Mouse (Mus musculus) skeletal muscle tissue, adult 2 months (tissue): ENCODE data around the gene Kntc1.

Source experiments
- DNase-seq: peaks from one replicate; pipeline ENCODE4 v3.0.0-alpha.2; 2012; ENCODE audit warnings: low read depth, low spot score

Kntc1 gene

GRCm38 (mm10) chr5:123808541-123808940 lies 59.0 kb downstream of the Kntc1 start:
- no peak for DNase-seq

- DNase-seq, result no peak
These were observed 59.6 kb downstream of the Kntc1 start for GRCm38 (mm10) chr5:123809156-123809555.

DNA sequence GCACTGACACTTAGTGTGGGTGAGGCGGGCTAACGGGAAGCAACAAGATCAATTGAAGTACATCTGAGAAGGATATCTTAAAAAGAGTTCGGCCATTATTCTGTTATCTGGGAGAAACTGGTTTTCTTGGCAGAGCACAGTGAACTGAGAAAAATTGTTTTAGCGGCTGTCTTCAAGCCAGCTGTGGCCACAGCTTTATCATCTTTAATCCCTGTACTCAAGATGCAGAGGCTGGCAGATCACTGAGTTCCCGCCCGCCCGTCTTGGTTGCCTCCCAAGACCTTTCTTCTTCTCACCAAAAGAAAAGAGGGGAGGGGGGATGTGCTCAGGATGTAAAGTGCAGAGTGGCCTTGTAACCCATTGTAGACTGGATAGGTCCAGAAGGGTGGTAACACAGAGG lies 67.4 kb downstream of the Kntc1 start:
- no peak for DNase-seq

GRCm38 (mm10) chr5:123818941-123819577 lies 69.5 kb downstream of the Kntc1 start:
- peak; percentile 48 for DNase-seq

GRCm38 (mm10) chr5:123820501-123821263 lies 71.2 kb downstream of the Kntc1 start:
- no peak for DNase-seq

DNA sequence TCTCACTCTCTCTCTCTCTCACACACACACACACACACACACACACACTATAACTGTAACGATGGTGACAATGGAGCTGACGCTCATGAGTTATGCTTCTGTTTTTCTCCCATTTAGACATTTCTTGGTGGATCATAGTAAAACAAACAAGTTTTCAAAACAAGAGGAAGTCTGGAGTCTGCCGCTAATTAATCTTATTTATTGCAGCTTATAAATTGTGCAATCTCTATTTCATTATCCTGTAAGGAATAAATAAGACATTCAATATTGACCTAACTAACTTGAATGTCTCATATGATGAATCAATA lies 71.7 kb downstream of the Kntc1 start:
- DNase-seq, result no peak

- DNase-seq, result no peak
These were observed 73.2 kb downstream of the Kntc1 start for GRCm38 (mm10) chr5:123822706-123823105.

DNA sequence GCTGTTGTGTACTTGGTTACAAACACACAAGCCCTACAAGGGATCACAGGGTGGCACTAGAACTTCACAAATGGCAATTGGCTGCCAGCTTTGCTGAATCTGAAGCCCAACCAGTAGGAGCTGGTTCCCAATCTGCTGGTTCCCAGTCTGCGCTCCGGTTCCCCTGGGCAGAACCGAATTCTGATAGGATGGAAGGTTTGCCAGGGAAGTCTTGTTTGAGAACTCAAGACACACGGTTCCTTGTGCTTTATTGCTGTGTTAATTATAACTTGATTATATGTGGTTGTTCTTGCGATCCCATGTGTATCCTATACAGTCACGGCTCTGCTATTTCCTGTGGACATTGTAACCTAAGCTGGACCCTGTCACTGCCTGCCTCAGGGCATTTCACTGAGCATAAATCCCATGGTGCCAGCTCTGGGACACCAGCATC lies 78.2 kb downstream of the Kntc1 start:
- peak; percentile 26 for DNase-seq

- no peak for DNase-seq
These were observed 82.8 kb downstream of the Kntc1 start for GRCm38 (mm10) chr5:123832309-123832708.

DNA sequence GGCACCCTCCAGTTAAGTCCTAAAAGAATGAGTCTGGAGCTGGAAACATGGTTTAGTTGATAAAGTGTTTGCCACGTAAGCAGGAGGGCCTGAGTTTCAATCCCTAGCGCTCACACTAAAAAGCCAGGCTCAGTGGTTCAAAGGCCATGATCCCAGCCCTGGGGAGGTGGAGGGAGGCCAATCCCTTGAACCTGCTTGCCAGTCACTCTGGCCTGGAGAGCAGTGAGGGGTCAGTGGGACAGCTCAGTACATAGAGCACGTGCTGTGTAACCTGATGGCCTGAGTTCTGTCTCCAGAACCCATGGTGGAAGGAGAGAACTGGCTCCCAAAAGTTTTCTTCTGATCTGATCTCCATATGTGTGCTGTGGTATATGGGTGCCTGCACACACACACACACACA lies 85.3 kb downstream of the Kntc1 start:
- no peak for DNase-seq

DNA sequence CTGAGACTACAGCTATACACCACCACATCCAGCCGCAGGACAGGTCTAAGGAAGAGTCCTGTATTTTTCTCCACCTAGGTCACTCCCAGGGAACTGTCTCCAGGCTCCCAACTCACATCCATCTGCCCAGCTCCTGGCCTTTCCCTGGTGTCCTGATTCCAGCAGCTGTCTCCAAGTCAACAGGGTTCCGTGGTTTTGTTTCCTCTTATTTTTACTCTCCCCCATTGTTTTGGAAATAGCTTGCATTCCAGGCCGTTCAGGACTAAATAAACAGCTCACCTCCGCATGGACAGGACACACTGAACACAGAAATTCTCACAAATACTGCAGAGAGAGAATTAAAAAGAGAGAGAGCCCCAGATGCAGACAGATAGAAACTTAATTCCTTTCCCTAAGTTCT lies 87.9 kb downstream of the Kntc1 start:
- no peak for DNase-seq

GRCm38 (mm10) chr5:123842221-123842934 lies 92.9 kb downstream of the Kntc1 start:
- DNase-seq, result no peak

- no peak for DNase-seq
These were observed 93.4 kb downstream of the Kntc1 start for GRCm38 (mm10) chr5:123842935-123843282.

DNA sequence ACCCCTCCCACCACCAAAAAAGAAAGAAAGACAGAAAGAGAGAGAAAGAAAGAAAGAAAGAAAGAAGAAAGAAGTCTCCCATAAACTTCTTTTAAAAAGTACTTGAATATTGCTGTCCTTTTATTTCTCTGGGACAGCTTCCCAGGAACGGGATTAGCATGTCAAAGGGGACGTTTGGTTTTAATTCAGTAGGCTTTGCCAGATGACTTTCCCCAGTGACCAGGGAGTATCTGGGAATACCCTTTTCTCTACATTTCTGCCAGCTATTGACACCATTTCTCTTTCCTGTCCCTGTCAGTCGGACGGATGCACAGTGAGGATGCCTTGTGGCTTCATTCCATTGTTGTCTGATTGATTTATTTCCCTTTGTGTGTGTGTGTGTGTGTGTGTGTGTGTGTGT lies 94.3 kb downstream of the Kntc1 start:
- DNase-seq, result no peak

DNA sequence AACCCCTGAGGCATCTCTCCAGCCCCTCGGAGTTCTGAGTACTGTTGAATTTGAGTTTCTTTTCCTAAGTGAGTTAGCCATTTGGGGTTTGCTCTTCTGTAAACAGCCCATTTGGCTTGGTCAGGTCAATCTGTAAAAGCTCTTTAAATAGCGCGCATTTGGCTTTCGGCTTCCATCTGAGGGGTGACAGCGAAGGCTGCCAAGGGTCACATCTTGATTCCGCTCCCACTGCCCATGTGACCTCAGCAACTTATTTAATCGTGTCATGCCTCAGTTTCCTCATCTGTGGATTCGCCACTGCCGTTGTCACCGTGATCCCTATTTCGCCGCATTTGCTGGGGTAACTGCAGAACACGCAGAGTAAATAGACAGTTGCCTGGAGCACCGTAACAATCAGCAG lies 94.8 kb downstream of the Kntc1 start:
- no peak for DNase-seq

- DNase-seq, result no peak
These were observed 101.9 kb downstream of the Kntc1 start for GRCm38 (mm10) chr5:123851398-123851797.

- no peak for DNase-seq
These were observed 104.5 kb downstream of the Kntc1 start for GRCm38 (mm10) chr5:123853877-123854504.

DNA sequence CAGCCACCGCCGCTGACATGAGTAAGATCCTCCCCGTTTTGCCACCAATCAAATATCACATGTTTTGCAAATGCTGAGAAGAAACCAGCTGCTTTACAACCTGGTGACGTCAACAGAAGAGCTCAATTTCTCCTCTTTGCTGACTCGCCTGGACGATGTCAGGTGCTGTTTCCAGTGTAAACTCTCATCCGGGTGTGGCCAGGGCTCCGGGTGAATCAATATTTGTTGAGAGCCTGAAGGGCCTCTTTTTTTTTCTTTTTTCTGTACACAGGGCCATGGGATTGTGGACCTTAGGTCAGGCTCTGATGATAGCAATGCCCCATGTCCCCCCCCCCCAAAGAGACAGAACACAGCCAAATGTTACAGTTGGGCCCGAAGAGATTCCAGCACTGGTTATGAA lies 105.0 kb downstream of the Kntc1 start:
- DNase-seq, result no peak

GRCm38 (mm10) chr5:123858798-123859197 lies 109.3 kb downstream of the Kntc1 start:
- DNase-seq, result no peak

DNA sequence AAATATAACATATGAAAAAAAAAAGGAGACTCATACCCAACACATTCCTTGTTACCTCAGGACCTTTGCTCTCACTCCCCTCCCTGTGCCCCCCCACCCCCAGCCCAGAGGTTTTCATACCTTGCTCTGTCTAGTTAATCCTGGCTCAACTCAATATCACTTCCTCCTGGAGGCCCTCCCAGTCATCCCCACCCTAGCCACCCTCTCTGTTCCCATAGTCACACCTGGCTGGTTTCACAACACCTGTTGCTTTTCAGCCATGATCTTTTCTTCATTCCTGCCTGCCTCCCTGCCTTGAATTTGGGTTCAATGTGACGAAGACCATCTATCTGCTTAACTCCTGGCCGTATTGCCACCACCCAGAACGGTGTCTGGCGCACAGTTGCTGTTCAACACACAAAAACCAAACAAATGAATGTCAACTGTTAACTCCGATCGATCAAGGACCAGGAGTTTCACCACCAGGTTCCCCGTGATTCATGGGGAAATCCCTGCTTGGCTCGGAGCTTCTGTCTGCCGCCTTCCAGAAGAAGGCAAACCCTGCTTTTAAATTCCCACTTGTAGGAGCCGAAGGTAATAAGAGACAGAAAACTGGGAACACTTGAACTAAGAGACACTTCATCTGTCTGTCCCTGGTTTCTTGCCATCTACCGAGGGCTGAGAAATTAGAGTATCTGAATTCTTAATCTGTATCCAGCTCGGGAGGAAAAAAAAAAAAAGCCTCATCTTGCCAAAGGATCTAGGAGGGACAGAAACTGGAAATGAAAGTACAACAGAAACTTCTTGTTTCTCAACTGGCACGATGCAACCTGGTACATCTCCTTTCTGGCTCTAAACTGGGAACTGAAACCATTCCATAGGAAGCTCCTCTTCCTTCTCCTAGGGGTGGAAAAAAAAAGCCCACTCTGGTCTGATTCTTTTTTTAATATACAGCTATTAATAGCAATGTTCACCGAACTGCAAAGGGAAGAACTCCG lies 113.1 kb downstream of the Kntc1 start:
- DNase-seq, result peak; percentile 21

GRCm38 (mm10) chr5:123863934-123864333 lies 114.4 kb downstream of the Kntc1 start:
- DNase-seq, result no peak
